Mouse (Mus musculus): ENCODE results near the gene Tnks2. TPM values are rescaled to one million over a fixed set of nuclear protein-coding genes. Genes with fewer than 3 reads are reported as not detected.

Gene Tnks2
- polyA plus RNA-seq, 2 experiments from 2014 or later = 23.5 to 34.1 TPM

- ATAC-seq = no peak
These were observed 63.7 kb downstream of the Tnks2 start for GRCm38 (mm10) chr19:36897778-36898177.

GRCm38 (mm10) chr19:36903377-36903776 is 69.3 kb downstream of the Tnks2 start:
- no peak for ATAC-seq

- no peak for ATAC-seq
These were observed 70.4 kb downstream of the Tnks2 start for GRCm38 (mm10) chr19:36904211-36905007.

DNA sequence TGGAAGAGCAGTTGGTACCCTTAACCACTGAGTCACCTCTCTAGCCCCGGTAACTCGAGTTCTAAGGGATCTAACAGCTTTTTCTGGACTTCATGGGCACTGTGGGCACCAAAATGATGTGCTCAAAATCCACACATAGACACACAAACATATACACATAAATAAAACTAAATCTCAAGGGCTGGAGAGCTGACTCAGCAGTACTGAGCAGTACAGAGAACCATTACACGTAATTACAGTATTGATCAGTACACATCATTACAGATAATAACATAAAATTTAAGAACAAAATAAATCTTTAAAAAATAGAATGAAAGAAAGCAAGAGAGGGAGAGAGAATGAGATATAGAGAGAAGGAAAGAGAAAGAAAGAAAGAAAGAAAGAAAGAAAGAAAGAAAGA is 75.1 kb downstream of the Tnks2 start:
- ATAC-seq = no peak

DNA sequence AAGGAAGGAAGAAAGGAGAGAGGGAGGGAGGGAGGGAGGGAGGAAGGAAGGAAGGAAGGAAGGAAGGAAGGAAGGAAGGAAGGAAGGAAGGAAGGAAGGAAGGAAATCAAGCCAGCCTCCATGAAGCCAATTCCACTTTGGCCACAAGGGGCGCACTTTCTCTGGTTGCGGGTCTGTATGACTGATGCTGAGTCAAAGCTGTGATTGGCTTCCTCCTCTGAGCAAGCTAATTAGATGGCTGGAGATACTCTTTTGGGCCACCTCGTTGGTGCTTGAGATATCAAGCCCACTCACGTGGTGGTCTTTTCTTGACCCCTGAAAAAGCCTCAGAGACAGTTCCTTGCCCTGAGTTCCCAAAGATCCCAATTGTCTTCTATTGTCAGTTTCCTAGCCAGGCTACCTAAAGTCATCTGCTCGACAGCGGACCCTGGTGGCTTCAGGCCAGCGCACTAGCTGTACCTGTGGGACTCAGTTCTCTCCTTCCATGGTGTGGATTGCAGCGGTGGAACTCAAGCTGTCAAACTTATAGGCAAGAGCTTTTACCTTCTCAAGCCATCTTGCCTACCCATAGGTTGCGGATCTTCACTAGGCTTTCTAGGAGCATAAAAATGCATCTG is 75.8 kb downstream of the Tnks2 start:
- peak; percentile 88 for ATAC-seq

GRCm38 (mm10) chr19:36910424-36911045 is 76.5 kb downstream of the Tnks2 start:
- no peak for ATAC-seq

GRCm38 (mm10) chr19:36913064-36913463 is 79.0 kb downstream of the Tnks2 start:
- no peak for ATAC-seq

DNA sequence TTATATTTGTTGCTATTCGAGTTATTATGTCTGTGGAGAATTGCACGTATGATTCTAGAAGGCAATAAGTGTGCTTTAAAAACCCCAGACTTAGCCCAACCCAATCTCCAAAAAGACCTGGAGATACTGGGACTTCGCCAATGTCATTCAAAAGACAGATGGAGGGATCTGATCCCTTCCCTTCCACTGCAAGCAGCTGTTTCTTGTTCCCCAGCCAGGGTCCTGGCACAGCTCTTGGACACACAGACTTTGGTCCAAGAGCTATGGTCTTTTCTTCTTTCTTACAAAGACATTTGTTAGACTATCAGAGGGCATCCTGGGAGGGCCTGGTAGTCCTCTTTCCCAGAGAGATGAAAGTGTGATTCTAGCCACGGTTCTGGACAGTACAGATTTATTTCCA is 82.2 kb downstream of the Tnks2 start:
- ATAC-seq = no peak

- no peak for ATAC-seq
These were observed 82.9 kb downstream of the Tnks2 start for GRCm38 (mm10) chr19:36916876-36917389.

GRCm38 (mm10) chr19:36918441-36919301 is 84.6 kb downstream of the Tnks2 start:
- ATAC-seq = peak; percentile 74

- peak; percentile 69 for ATAC-seq
These were observed 85.4 kb downstream of the Tnks2 start, which contains the start of gene Fgfbp3 for GRCm38 (mm10) chr19:36919466-36919865. Gene Fgfbp3 (minus strand): TSS chr19:36919615.

DNA sequence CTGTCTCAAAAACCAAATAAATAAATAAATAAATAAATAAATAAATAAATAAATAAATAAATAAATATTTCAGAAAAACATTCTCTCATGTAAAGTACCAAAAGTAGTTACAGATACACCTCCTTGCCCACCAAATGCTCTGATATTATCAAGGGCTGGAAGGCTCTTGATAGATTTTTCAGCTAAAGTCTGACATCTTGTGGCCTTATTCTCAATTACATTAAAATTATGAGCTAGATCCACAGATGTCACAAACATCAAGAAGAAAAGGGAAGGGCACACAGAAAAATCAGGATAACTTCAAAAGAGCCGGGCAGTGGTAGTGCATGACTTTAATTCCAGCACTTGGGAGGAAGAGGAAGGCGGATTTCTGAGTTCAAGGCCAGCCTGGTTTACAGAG is 88.0 kb downstream of the Tnks2 start:
- no peak for ATAC-seq

- ATAC-seq = no peak
These were observed 88.9 kb downstream of the Tnks2 start for GRCm38 (mm10) chr19:36922936-36923335.

GRCm38 (mm10) chr19:36925671-36926552 is 91.9 kb downstream of the Tnks2 start, which contains the start of gene Btaf1:
Gene Btaf1 (plus strand): TSS chr19:36926079.
- peak; percentile 84 for ATAC-seq

DNA sequence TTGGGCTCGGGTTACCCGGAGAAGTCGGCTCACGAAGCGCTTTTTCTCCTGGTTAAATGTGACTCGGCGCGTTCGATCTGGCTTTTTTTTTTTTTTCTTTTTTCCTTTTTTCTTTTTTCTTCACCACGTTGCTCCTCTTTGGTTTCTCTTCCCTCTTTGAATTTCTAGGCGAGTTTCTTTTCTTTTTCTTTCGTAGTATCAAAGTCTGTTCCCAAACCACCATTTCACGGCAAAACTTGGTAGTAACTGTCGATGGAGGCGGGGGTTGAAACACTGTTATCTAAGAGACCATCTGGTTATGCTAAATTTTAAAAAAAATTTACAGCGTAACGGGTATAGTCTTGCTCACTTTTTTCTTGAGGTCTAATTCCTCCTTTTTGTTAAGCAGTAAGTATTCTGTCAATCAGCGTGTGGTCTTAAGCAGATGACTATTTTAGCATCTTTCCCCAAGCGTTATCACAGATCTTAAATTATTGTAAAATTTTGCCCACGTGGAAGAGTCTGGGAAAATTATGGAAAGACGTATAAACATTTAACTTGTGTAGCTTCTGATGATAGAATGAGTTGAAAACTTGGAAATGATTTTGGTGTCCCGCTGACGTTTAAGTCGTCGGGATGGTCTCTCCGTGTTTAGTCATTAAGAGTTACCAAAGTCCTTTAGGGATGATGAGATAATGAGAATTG is 92.7 kb downstream of the Tnks2 start:
- ATAC-seq = no peak

- ATAC-seq = no peak
These were observed 93.8 kb downstream of the Tnks2 start for GRCm38 (mm10) chr19:36927800-36928361.

- ATAC-seq = no peak
These were observed 95.8 kb downstream of the Tnks2 start for GRCm38 (mm10) chr19:36929816-36930215.

- ATAC-seq = no peak
These were observed 98.1 kb downstream of the Tnks2 start for GRCm38 (mm10) chr19:36932097-36932496.

GRCm38 (mm10) chr19:36932613-36933012 is 98.6 kb downstream of the Tnks2 start:
- peak; percentile 60 for ATAC-seq

DNA sequence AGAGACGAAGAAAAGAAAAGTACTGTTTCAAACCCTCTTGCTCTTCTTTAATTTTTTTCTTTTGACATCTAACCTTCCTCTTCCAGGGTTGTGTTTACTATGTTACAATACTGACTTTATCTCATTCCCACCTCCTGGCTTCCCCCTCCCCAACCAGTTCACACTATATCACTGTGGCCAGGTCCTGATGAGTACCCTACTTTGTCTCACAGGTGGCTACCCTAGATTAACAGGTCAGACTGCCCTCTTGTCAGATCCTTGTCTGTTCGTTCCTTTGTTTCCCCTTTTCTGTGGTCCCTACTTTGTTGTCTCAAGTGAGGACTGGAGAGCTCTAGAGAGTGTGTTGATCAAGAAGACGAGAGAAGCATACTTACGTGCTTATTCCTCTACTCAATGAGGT is 102.3 kb downstream of the Tnks2 start:
- ATAC-seq = no peak
